Mouse (Mus musculus) limb, embryonic 11.5 days (tissue): ENCODE results near the gene Gm4744. TPM values are rescaled to one million over a fixed set of nuclear protein-coding genes. Genes with fewer than 3 reads are reported as not detected.
"Not testable (repeated sequence)": the region's sequence is repeated elsewhere in the genome, so short reads cannot be mapped to it uniquely, and the experiment has no call there.

Experiments used
- ATAC-seq: fragments of 200-750 bp; cut with Nextera tagmentation; 2 replicates; pipeline ENCODE4 v1.8.0; 2017; ENCODE audit warnings: low read depth; ENCODE audit not compliant: insufficient number of reproducible peaks, low FRiP score, low TSS enrichment
- DNase-seq: peaks from one replicate; pipeline ENCODE4 v3.0.0-alpha.2; 2015; ENCODE audit warnings: low spot score
- H3K27ac ChIP-seq: fragments of 300-500 bp; sonication (generic); replicated peaks from 2 replicates; pipeline ENCODE4 v1.5.1; 2014; ENCODE audit warnings: low read depth, mild to moderate bottlenecking, low read length
- H3K27me3 ChIP-seq: fragments of 300-500 bp; sonication (generic); 2 replicates; pipeline ENCODE4 v1.6.1; 2014; ENCODE audit warnings: mild to moderate bottlenecking, low read length, mixed read lengths; ENCODE audit not compliant: control insufficient read depth, insufficient read depth
- H3K36me3 ChIP-seq: fragments of 300-500 bp; sonication (generic); 2 replicates; pipeline ENCODE4 v1.6.1; 2014; ENCODE audit warnings: mild to moderate bottlenecking, low read length, moderate library complexity, mixed read lengths; ENCODE audit not compliant: control insufficient read depth, insufficient read depth
- H3K4me1 ChIP-seq: fragments of 300-500 bp; sonication (generic); 2 replicates; pipeline ENCODE4 v1.6.1; 2014; ENCODE audit warnings: low read length, mixed read lengths; ENCODE audit not compliant: control insufficient read depth, insufficient read depth
- H3K4me2 ChIP-seq: fragments of 300-500 bp; sonication (generic); 2 replicates; pipeline ENCODE4 v1.6.1; 2014; ENCODE audit warnings: low read depth, mild to moderate bottlenecking, moderate library complexity; ENCODE audit not compliant: severe bottlenecking
- H3K4me3 ChIP-seq: fragments of 300-500 bp; sonication (generic); 2 replicates; pipeline ENCODE4 v1.5.1; 2014; ENCODE audit warnings: low read depth, low read length
- H3K9ac ChIP-seq: fragments of 300-500 bp; sonication (generic); 2 replicates; pipeline ENCODE4 v1.6.1; 2014; ENCODE audit warnings: mild to moderate bottlenecking, low read length
- H3K9me3 ChIP-seq: fragments of 300-500 bp; sonication (generic); 2 replicates; pipeline ENCODE4 v1.6.1; 2016; ENCODE audit warnings: low read length; ENCODE audit not compliant: control insufficient read depth
- WGBS: fragments of 180-500 bp; shearing (Covaris S2); extraction: QIAGEN DNeasy Blood & Tissue Kit; methylation state at CpG from one replicate; pipeline ENCODE4 v1.1.7; 2014; 5-methylcytosine and 5-hydroxymethylcytosine counted together
- polyA plus RNA-seq: library from polyadenylated mRNA; unstranded; fragments of >200 nt; fragmentation: Nextera tagmentation; extraction: Ambion mirVana; gene quantifications from 2 replicates; pipeline ENCODE4 v1.2.1, GENCODE M21; 2014

Gm4744 gene
- not detected in 2 replicates for polyA plus RNA-seq

- Histone ChIP-seq H3K4me2 (no peak within 1 kb of the TSS), H3K4me1 (no peaks in the 10 kb centered on the region), H3K27ac (no peak within 1 kb of the TSS), H3K9me3 (no peaks in the 10 kb centered on the region), H3K4me3 (no peak within 1 kb of the TSS), H3K27me3 (no peaks in the 10 kb centered on the region), H3K36me3 (no peaks in the 10 kb centered on the region), H3K9ac (no peak within 1 kb of the TSS)
- no peak for DNase-seq
- no peak for ATAC-seq
Measured at GRCm38 (mm10) chr6:40951770-40952169, at the start of gene Gm4744. Gene Gm4744 (minus strand): TSS chr6:40951870.

GRCm38 (mm10) chr6:40999379-40999778, 47.7 kb upstream of the Gm4744 start, which contains the start of gene Gm2663:
Gene Gm2663 (minus strand): TSS chr6:40999479.
- DNase-seq, H3K4me1 ChIP-seq, H3K36me3 ChIP-seq, H3K27ac ChIP-seq, H3K4me2 ChIP-seq, H3K27me3 ChIP-seq, H3K4me3 ChIP-seq, ATAC-seq, H3K9ac ChIP-seq, H3K9me3 ChIP-seq: not testable (repeated sequence)

GRCm38 (mm10) chr6:40964454-40964853, 12.8 kb upstream of the Gm4744 start, which contains the start of gene 1810009J06Rik:
Gene 1810009J06Rik (plus strand): TSS chr6:40964754.
- H3K9me3 ChIP-seq, H3K4me1 ChIP-seq, H3K4me3 ChIP-seq, DNase-seq, H3K27ac ChIP-seq, H3K9ac ChIP-seq, ATAC-seq, H3K36me3 ChIP-seq, H3K27me3 ChIP-seq, H3K4me2 ChIP-seq: not testable (repeated sequence)
- 96% methylated on average over 2 of the region's 2 CpGs for WGBS

- Histone ChIP-seq H3K9ac (no peak overlapping the region), H3K4me3 (no peak overlapping the region), H3K9me3 (no peaks in the 10 kb centered on the region), H3K4me2 (no peak overlapping the region), H3K27me3 (no peaks in the 10 kb centered on the region), H3K36me3 (no peaks in the 10 kb centered on the region), H3K27ac (no peak overlapping the region), H3K4me1 (no peaks in the 10 kb centered on the region)
- WGBS: 73% methylated on average over 2 of the region's 2 CpGs
- no peak for ATAC-seq
- DNase-seq: no peak
Measured at GRCm38 (mm10) chr6:40953716-40954115, 2.0 kb upstream of the Gm4744 start.

GRCm38 (mm10) chr6:40940457-40940856, 11.2 kb downstream of the Gm4744 start, which contains the start of gene 1700074P13Rik:
Gene 1700074P13Rik (minus strand): TSS chr6:40940557.
- no peak within 1 kb of the TSS for H3K27ac ChIP-seq
- ATAC-seq (no peak), DNase-seq (no peak)
- H3K4me1 ChIP-seq: no peaks in the 10 kb centered on the region
- no peaks in the 10 kb centered on the region for H3K27me3 ChIP-seq
- H3K4me2 ChIP-seq: no peak within 1 kb of the TSS
- peaks cover 2% of the 10 kb centered on the region; the same call in 1 of the 2 replicates for H3K9me3 ChIP-seq
- 87% methylated on average over 10 of the region's 10 CpGs for WGBS
- no peak within 1 kb of the TSS for H3K4me3 ChIP-seq
- no peaks in the 10 kb centered on the region for H3K36me3 ChIP-seq
- no peak within 1 kb of the TSS for H3K9ac ChIP-seq

GRCm38 (mm10) chr6:40919954-40920353, 31.7 kb downstream of the Gm4744 start:
- Histone ChIP-seq H3K4me2 (no peak overlapping the region), H3K4me3 (no peak overlapping the region), H3K36me3 (no peaks in the 10 kb centered on the region), H3K9ac (no peak overlapping the region), H3K4me1 (no peaks in the 10 kb centered on the region), H3K27me3 (no peaks in the 10 kb centered on the region), H3K27ac (no peak overlapping the region), H3K9me3 (no peaks in the 10 kb centered on the region)
- 77% methylated on average over 4 of the region's 4 CpGs for WGBS
- DNase-seq: no peak
- no peak for ATAC-seq

- no peak within 1 kb of the TSS for H3K4me3 ChIP-seq
- DNase-seq (no peak), ATAC-seq (no peak)
- no peaks in the 10 kb centered on the region for H3K9me3 ChIP-seq
- no peaks in the 10 kb centered on the region for H3K4me1 ChIP-seq
- H3K36me3 ChIP-seq: no peaks in the 10 kb centered on the region
- no peak within 1 kb of the TSS for H3K9ac ChIP-seq
- no peaks in the 10 kb centered on the region for H3K27me3 ChIP-seq
- H3K27ac ChIP-seq: no peak within 1 kb of the TSS
- H3K4me2 ChIP-seq: no peak within 1 kb of the TSS
Measured at GRCm38 (mm10) chr6:40900287-40900686, 51.4 kb downstream of the Gm4744 start, which contains the start of gene Prss58. Gene Prss58 (minus strand): TSS chr6:40900387.

Other genes with a start within 250 kb of the Gm4744 start
- gene Moxd2, start 64.4 kb downstream of the Gm4744 start, polyA plus RNA-seq: not detected in 2 replicates
- gene Prss58, start 51.5 kb downstream of the Gm4744 start, polyA plus RNA-seq: not detected in 2 replicates
- gene 1700074P13Rik, start 11.3 kb downstream of the Gm4744 start, polyA plus RNA-seq: not detected in 2 replicates
- not detected in 2 replicates for gene 1810009J06Rik, start 12.9 kb upstream of the Gm4744 start, polyA plus RNA-seq
- not detected in 2 replicates for gene Gm2663, start 47.6 kb upstream of the Gm4744 start, polyA plus RNA-seq
- gene 2210010C04Rik, start 83.6 kb upstream of the Gm4744 start, polyA plus RNA-seq: not detected in 2 replicates